Mouse (Mus musculus) CD4-positive, CD25-positive, alpha-beta regulatory T cell, adult 2 months (primary cell): Measurements from ENCODE around the gene Gzmk.
A peak's percentile ranks its signal among the peaks of the same experiment; 100 is the strongest.

Source experiments
- DNase-seq: peaks from one replicate; pipeline ENCODE4 v3.0.0-alpha.2; 2012; ENCODE audit warnings: low read depth, low spot score

Gzmk gene

DNA sequence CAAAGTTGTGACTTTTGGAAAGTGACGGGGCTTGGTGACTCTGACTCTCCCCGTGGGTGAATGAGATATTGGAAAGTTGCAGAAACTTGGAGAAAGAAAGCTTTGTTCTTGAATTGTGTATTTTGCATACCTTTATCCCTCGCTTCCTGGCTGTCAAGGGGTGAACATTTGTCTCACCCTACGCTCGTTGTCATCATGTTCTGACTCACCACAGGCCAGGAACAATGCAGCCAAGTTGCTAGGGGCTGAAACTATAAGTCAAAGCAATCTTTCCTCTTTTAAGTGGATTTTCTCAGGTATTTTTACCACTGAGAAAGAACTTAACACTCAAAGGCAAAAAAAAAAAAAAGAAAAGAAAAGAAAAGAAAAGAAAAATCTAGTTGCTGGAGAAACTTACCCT, 22.6 kb downstream of the Gzmk start:
- no peak for DNase-seq

DNA sequence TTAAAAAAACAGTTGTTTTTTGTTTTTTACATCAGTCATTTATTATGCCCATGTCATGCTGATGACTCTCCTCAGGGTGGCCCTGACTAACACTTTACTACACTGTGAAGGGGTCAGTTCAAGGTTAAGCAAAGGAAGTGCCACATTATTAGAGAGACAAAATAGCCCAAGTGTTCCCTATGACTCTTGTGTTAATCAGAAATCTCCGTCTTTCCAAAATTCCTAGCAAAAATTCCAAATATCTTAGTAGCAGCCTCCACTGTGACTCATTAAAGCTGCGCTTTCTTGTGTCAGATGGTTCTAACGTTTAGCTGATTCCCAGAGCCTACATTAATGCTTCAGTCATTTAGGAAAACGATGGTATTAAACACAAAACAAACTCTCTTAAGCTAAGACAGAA, 23.5 kb downstream of the Gzmk start:
- DNase-seq, result no peak

DNA sequence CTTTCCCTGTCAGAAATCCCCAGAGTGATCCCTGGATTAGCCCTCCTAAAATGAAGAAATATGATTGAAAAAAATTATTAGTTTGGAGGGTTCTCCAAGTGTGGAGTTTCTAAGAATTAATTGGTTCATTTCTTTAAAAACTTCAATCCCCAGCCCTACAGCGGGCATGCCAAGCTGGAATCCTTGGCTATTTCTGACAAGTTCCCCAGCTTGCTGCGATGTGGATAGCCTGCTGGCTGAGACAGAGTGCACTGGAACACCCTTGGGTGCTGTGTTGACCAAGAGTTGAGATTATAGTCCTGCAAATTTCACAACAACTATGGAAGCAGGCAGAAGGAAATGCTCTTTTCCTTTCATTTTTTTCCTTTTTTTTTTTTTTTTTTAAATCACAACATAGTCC, 24.1 kb downstream of the Gzmk start:
- DNase-seq, result no peak

DNA sequence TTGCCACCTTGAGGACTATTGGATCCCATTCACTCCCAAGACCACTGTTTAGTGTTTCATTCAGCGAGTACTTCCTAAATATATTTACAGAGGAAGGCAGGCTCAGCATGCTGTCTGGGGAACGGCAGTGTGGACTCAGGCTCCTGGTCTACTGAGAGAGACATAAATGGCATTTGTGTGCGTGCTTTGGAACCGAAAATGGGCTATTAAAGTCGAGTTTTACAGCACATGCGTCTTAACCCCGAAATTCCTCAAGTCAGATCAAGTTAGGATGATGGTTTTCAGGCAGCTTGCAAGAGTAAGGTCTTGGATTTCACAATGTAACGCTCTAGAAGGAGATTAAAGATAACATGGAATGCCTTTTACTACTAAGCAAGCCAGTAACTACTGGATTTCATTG, 25.0 kb downstream of the Gzmk start:
- no peak for DNase-seq

DNA sequence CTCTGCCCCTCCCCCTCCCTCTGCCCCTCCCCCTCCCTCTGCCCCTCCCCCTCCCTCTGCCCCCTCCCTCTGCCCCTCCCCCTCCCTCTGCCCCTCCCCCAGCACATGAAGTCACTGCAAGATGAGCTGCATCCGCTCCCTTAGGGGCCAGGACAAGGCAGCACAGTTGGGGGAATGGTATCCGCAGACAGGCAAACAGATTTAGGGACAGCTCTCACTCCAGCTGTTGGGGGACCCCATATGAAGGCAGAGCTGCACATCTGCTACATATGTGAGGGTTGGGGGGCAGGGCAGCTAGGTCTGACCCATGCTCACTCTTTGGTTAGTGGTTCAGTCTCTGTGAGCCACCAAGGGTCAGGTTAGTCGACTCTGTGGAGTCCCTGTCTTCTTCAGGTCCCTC, 26.4 kb downstream of the Gzmk start:
- peak; percentile 21 for DNase-seq

DNA sequence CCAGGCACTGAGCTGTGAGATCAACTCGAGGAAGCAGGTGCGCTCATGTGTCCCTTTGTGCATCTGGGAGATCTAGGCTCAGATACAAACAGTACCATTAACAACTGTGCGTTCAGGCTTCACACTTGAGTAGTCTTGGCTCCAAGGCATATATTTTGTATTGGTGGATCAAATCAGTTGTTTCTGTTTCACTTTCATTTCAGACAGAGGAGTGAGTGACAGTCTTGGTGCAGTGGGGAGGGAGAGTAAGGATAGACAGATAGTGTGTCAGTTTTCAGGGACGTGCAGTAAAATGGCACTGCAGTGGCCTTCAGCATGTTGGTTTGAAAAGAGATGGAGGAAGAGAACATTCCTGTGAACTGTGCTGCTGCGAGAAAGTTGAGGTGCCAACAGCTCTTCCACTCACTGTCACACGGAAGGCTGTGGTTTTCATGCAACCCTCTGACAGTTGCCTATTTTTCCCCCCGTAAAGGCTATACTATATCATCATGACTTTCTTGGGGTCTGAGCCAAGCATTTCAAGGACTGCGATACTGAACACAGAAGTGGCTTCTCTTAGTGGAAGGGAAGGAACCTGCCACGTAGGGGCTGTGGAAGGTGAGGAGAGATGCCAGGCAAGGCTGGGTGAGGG, 27.7 kb downstream of the Gzmk start:
- peak; percentile 58 for DNase-seq

DNA sequence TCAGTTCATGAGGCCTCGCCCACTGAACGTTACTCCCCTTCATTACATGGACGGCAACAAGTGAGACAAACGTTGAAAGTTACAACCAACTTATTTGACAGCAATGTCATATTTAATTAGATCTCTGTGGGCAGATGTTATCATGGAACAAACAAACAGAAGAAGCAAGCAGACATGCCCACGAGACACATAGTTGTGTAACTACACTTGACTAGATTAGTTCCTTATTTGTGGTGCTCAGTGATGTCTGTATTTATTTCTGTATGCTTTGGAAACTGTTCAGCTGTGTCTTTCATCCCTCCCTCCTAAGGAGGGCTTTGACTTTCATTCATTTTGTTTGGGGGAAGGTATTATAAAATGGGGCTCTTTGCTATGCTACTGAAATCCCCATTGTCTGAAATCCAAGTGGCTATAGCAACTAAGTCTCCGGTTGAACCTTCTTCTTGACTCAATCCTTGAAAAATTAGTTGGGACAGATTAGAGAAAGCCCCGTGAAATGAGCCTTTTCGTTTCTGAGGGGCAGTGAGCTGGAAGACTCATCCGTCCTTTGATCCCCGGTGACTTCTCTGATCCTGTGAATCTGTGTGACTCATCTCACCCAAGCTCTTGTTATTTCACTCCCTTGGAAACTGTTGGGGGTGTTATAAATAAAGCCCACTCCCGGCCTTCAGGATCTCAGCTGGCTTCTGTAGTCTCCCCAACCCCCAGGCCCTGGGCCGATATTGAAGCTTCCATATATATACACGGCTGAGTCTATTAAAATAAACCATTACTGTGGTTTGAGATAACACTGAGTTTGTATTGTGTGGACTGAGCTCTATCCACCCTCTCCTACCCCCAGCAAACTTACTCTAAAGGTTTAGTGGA, 28.7 kb downstream of the Gzmk start:
- no peak for DNase-seq

DNA sequence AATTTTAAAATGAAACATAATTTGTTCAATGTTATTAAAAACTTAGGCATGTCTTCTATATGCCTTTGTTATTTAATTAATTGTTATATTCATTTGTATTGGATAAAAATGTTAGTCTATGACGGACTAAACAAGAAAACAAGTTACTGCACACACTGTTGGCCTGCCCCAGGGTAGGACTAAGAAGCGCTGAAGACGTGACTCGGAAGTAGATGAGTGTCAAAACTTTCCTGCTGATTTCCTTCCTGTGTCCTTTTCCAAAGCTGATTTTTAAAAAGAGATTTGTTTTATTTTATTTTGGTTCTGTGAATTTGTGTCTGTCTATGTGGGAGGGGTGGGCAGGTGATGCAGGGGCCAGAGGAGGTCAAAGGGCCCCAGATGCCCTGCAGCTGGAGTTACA, 42.0 kb downstream of the Gzmk start:
- no peak for DNase-seq

DNA sequence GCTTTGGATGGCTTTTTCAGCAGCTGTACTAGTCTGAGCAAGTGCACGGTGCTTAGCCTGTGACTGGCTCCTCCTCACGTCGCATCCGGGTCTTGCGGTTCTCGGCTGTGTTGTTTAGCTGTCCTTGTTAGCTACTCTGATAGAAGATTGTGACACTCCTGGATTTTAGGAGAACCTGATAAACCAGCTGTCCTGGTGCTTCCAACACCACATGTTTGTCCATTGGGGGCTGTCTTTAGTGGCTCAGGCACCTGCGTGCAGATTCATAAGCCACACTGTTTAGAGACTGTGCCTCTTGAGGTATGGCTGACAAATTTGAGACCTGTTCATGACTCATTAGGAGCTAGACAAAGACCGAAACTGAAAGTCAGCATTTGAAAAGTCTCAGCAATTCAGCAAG, 42.4 kb downstream of the Gzmk start:
- DNase-seq, result peak; percentile 40

DNA sequence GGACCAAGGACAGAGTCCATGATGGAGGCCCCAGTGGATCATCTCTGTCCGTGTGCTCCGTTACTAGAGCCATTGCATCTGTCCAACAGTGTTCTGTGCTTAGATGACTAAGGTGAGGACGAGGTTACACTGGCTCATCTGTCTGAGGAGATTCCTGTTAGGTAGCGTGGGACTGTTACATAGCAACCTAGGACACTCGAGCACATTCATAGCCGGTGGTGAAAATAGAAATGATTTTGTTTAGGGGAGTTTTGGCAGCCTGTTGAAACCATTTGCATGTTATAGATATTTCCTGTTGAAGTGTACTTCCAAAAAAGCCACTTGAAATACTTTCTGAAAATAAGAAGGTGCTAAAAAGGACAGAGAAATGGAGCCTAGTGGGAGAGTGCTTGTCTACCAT, 51.5 kb downstream of the Gzmk start:
- no peak for DNase-seq

DNA sequence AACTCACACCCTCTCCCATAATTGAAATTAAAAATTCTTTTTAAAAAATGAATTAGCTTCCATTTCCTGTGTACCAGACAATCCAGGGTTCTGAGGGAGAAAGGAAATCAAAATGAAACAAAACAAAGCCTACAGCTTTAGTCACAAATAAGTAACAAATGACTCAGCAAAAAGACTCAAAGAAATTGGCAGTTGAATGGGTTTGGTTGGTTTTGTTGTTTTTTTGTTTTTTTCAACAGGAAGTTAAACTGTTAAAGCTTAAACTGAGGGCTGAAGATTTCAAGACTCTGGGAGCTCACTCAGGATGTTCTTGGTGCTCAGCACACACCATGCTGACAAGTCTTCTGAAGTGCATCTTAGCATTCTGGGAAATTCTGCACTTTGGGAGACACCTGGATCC, 55.5 kb downstream of the Gzmk start:
- peak; percentile 18 for DNase-seq

DNA sequence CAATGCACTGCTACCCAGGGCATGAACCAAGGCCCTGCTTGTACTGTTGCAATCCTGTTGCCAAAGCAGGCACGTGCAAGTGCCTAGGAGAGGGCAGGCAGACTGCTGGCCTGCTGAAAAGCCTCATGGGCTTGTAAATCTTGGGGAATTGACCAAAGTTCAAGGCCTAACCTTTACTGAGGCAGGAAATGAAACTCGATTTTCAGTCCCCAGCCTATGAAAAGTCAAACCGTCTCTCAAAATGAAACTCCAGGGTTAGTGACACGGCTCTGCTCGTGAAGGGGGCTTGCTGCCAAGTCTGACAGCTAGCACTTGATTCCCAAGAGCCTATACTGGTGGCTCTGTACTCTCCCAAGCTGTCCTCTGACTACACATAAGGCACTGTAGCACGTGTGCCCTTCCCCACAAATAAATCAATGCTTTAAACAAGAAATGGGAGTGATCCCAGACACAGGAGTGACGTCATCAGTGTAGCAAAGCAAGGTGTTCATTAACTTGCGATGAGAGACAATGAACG, 57.6 kb downstream of the Gzmk start:
- peak; percentile 17 for DNase-seq

DNA sequence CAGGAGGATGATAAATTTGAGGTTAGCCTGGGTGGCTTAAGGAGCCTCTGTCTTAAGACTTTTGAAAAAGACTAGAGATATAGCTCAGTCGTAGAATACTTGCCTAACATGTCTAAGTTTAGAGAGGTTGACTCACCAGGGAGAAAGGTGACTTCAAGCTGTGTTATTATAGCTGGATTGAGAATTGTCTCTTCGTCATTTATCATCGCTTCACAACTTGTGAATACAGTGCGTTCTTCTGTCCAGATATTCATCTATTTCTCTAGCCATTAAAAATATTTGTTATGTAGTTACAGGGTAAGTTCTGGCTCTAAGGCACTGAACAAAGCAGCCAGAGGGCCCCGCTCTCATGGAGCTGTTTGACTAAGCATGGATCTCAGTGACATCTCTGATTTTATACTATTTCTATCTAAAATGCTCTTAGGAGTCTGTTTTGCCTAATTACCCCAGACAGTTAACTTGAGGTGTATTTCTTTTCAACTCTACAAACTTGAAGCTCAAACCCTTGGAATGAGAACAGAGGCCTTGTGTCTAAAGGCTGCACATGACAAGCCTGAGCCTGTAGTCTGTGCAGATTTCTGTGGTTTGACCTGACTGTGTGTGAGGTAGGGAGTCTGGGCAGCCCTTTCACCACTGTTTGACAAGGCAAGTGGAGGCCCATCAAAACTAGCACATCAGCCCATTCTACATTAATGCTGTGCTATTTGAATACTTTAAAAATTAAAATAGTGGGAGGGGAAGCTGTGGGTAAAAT, 61.3 kb downstream of the Gzmk start:
- no peak for DNase-seq

DNA sequence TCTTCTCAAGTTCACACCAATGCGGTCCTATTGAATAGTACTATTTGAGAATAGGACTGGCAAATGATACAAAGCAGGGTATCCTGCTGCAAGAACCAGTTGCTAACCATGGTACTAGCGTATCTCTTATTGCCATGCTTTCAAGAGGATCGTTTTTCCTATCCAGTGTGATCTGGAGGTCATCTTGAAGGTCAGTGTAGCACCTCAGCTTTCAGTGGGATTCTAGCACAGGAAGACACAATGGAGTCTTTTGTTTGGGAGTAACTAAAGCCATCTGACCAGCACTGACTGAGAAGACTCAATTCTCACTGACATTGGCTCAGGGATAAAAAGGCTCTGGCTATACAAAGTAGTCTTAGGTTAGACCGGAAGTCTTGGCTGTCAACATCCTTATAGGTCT, 74.2 kb downstream of the Gzmk start:
- no peak for DNase-seq

DNA sequence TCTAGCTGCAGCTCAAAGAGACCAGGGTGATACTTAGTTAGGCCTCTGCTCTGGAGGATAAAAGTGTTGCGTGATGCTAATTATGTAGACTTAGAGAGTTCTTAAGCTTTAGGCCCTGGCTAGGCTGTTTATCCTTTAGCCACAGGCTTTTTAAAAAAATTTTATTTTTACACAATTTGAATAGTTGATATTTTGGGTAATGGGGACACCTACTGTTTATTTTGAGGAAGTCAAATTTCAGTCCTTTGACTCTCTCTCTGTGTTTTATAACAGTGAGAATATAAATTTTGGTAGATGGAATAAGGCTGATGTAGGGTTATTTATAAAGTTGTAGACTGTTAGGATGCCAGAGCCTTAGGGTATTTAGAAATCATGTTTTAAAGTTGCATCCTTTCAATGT, 86.1 kb downstream of the Gzmk start:
- DNase-seq, result no peak

DNA sequence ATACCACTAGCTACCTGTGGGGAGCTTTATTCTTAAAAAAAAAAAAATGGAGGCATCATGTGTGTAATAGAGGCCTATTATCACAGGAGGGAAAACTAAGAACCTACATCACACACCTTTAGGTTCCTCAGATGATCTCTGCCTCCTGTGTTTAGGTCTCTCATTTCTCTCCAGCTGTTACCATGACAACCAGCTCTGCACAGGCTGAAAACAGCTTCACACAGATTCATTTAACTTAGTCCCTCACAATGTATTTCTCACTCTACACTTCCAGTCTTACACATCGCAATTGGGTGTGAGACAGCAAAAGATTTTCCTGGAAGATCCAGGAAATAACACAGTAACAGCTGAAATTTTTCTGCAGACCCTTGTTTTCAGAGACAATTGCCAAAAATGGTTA, 95.7 kb downstream of the Gzmk start:
- no peak for DNase-seq
